Mouse (Mus musculus): ENCODE measurements around the gene Prep. TPM values are rescaled to one million over a fixed set of nuclear protein-coding genes. Genes with fewer than 3 reads are reported as not detected.

Prep gene
- total and polyA plus RNA-seq, 3 experiments, result 7.9 to 13.8 (median 12.1) TPM

- no peaks in the 10 kb centered on the region for H3K27me3 ChIP-seq (ENCODE audit: control insufficient read depth, insufficient read depth, low read length)
- H3K4me3 ChIP-seq, result no peak overlapping the region
- H3K27ac ChIP-seq, result peak overlapping the region; percentile 44
- 96% methylated on average over 8 of the region's 8 CpGs for WGBS
- H3K4me1 ChIP-seq (ENCODE audit: control insufficient read depth, insufficient read depth, low read length), result peaks cover 1% of the 10 kb centered on the region
- no peak overlapping the region for H3K9ac ChIP-seq (ENCODE audit: low read depth, low read length)
- no peak for DNase-seq
- TF ChIP-seq POLR2A (IDR thresholded peaks at IDR 0.05; ENCODE audit: insufficient read depth, low read depth, low read length) (no peak), CTCF (IDR thresholded peaks at IDR 0.05) (no peak), EP300 (IDR thresholded peaks at IDR 0.05; ENCODE audit: insufficient read depth, low read depth, low read length) (no peak)
- intact Hi-C loops (cut with DNase I), result no loop called here
- H3K36me3 ChIP-seq (ENCODE audit: control insufficient read depth, insufficient read depth, low read length), result peaks cover 3% of the 10 kb centered on the region; the same call in 1 of the 2 replicates
- H3K79me2 ChIP-seq (replicated peaks; ENCODE audit: control insufficient read depth, insufficient read depth, low read length), result no peaks in the 10 kb centered on the region
Measured at GRCm38 (mm10) chr10:45109041-45109440, 42.0 kb downstream of the Prep start.

- Histone ChIP-seq H3K4me1 (ENCODE audit: control insufficient read depth, insufficient read depth, low read length) (no peaks in the 10 kb centered on the region), H3K36me3 (ENCODE audit: control insufficient read depth, insufficient read depth, low read length) (peaks cover 3% of the 10 kb centered on the region; the same call in 1 of the 2 replicates), H3K27ac (peak overlapping the region; percentile 61), H3K4me3 (no peak overlapping the region), H3K27me3 (ENCODE audit: control insufficient read depth, insufficient read depth, low read length) (no peaks in the 10 kb centered on the region), H3K79me2 (replicated peaks; ENCODE audit: control insufficient read depth, insufficient read depth, low read length) (no peaks in the 10 kb centered on the region), H3K9ac (ENCODE audit: low read depth, low read length) (no peak overlapping the region)
- TF ChIP-seq POLR2A (IDR thresholded peaks at IDR 0.05; ENCODE audit: insufficient read depth, low read depth, low read length), result no peak
- TF ChIP-seq EP300 (IDR thresholded peaks at IDR 0.05; ENCODE audit: insufficient read depth, low read depth, low read length), result no peak
- TF ChIP-seq CTCF (IDR thresholded peaks at IDR 0.05), result no peak
- DNase-seq, result no peak
- WGBS, result 71% methylated on average over 6 of the region's 6 CpGs
- intact Hi-C loops (cut with DNase I), result loop anchor here (5.0 kb wide), 2 partner anchors 72 to 262 kb away; no protein-coding TSS in a partner anchor
Measured at GRCm38 (mm10) chr10:45109974-45110373, 43.0 kb downstream of the Prep start.

DNA sequence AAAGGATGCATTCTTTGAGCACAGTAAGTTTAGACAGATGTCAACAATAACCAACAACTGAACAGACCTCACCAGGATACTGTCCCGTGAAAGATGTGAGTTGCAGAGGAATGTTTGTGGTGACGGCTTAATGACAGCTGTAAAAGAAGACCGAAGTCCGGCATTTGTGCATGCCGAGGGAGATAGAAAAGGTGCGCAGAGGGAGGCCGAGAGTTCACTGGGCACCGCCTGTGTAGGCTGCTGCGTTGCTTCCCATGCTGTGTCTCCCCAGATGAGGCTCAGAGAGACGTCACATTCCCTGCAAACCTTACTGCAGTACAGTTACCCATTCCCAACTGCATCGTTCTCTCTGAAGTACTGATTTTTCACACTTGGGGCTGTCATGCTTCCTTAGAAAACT is 45.9 kb downstream of the Prep start:
- TF ChIP-seq EP300 (IDR thresholded peaks at IDR 0.05; ENCODE audit: insufficient read depth, low read depth, low read length), result no peak
- TF ChIP-seq POLR2A (IDR thresholded peaks at IDR 0.05; ENCODE audit: insufficient read depth, low read depth, low read length), result no peak
- no peak for TF ChIP-seq CTCF (IDR thresholded peaks at IDR 0.05)
- no peaks in the 10 kb centered on the region for H3K79me2 ChIP-seq (replicated peaks; ENCODE audit: control insufficient read depth, insufficient read depth, low read length)
- DNase-seq, result no peak
- peaks cover 3% of the 10 kb centered on the region; the same call in 1 of the 2 replicates for H3K36me3 ChIP-seq (ENCODE audit: control insufficient read depth, insufficient read depth, low read length)
- H3K27ac ChIP-seq, result no peak overlapping the region
- 81% methylated on average over 11 of the region's 11 CpGs for WGBS
- H3K27me3 ChIP-seq (ENCODE audit: control insufficient read depth, insufficient read depth, low read length), result no peaks in the 10 kb centered on the region
- H3K4me3 ChIP-seq, result no peak overlapping the region
- H3K4me1 ChIP-seq (ENCODE audit: control insufficient read depth, insufficient read depth, low read length), result no peaks in the 10 kb centered on the region
- intact Hi-C loops (cut with DNase I), result loop anchor here (5.0 kb wide), 2 partner anchors 69 to 259 kb away; no protein-coding TSS in a partner anchor
- H3K9ac ChIP-seq (ENCODE audit: low read depth, low read length), result no peak overlapping the region

DNA sequence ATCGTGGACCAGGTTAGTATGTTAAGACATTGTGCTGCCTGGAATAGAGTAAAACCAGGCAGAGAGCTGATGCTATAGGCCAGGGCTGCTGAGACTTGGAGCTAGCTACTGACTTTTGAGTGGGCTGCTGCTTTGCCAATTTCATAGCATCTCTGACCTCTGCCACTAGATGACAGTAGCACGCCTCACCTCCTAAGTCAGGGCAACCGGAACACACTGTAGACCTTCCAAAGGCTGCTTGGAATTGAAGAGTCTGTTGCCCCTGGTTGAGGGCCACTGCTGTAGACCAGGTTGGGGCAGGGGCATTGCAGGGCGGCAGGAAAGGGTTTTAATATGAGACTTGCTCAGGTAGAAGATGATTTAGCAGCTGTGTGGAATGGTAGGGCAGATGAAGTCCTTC is 47.5 kb downstream of the Prep start:
- Histone ChIP-seq H3K9ac (ENCODE audit: low read depth, low read length) (no peak overlapping the region), H3K4me1 (ENCODE audit: control insufficient read depth, insufficient read depth, low read length) (no peaks in the 10 kb centered on the region), H3K4me3 (no peak overlapping the region), H3K27ac (no peak overlapping the region), H3K27me3 (ENCODE audit: control insufficient read depth, insufficient read depth, low read length) (no peaks in the 10 kb centered on the region), H3K79me2 (replicated peaks; ENCODE audit: control insufficient read depth, insufficient read depth, low read length) (no peaks in the 10 kb centered on the region), H3K36me3 (ENCODE audit: control insufficient read depth, insufficient read depth, low read length) (peaks cover 3% of the 10 kb centered on the region; the same call in 1 of the 2 replicates)
- TF ChIP-seq EP300 (IDR thresholded peaks at IDR 0.05; ENCODE audit: insufficient read depth, low read depth, low read length) (peak; percentile 71; the same call in 1 of the 2 replicates), POLR2A (IDR thresholded peaks at IDR 0.05; ENCODE audit: insufficient read depth, low read depth, low read length) (no peak), CTCF (IDR thresholded peaks at IDR 0.05) (peak; percentile 78)
- intact Hi-C loops (cut with DNase I), result loop anchor here (2.0 to 5.0 kb wide), 3 partner anchors 18 to 258 kb away; no protein-coding TSS in a partner anchor
- DNase-seq, result no peak
- WGBS, result 72% methylated on average over 4 of the region's 4 CpGs

DNA sequence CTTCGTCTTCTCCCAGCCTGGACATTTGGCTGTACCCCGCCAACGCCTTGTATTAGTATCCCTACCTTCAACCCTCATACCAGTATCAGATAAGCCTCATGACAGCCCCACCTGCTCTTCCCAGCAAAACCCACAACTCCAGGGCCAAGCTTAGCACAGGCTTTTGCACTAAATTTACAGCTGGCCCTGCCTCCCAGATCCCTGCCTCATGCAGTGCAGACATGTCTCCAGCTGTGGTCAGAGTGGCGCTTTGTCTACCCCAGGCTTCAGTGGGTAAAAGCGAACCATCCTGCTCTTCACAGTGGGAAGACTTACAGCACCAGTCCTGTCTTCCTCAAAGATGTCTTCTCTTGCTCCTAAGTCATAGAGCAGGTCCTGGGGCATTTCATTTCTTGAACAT is 49.8 kb downstream of the Prep start:
- Histone ChIP-seq H3K9ac (ENCODE audit: low read depth, low read length) (no peak overlapping the region), H3K27me3 (ENCODE audit: control insufficient read depth, insufficient read depth, low read length) (no peaks in the 10 kb centered on the region), H3K27ac (peak overlapping the region; percentile 5; the same call in 1 of the 2 replicates), H3K36me3 (ENCODE audit: control insufficient read depth, insufficient read depth, low read length) (no peaks in the 10 kb centered on the region), H3K4me3 (no peak overlapping the region), H3K79me2 (replicated peaks; ENCODE audit: control insufficient read depth, insufficient read depth, low read length) (no peaks in the 10 kb centered on the region), H3K4me1 (ENCODE audit: control insufficient read depth, insufficient read depth, low read length) (no peaks in the 10 kb centered on the region)
- DNase-seq, result no peak
- 96% methylated on average over 5 of the region's 5 CpGs for WGBS
- TF ChIP-seq EP300 (IDR thresholded peaks at IDR 0.05; ENCODE audit: insufficient read depth, low read depth, low read length), result no peak
- TF ChIP-seq POLR2A (IDR thresholded peaks at IDR 0.05; ENCODE audit: insufficient read depth, low read depth, low read length), result no peak
- no peak for TF ChIP-seq CTCF (IDR thresholded peaks at IDR 0.05)
- intact Hi-C loops (cut with DNase I), result loop anchor here (5.0 kb wide), 1 partner anchor 240 kb away; no protein-coding TSS in a partner anchor

- peak in 1 of 2 experiments; percentile 57 for DNase-seq
- Histone ChIP-seq H3K27ac (peak overlapping the region; percentile 34), H3K79me2 (replicated peaks; ENCODE audit: control insufficient read depth, insufficient read depth, low read length) (no peaks in the 10 kb centered on the region), H3K9ac (ENCODE audit: low read depth, low read length) (no peak overlapping the region), H3K27me3 (ENCODE audit: control insufficient read depth, insufficient read depth, low read length) (no peaks in the 10 kb centered on the region), H3K4me3 (no peak overlapping the region), H3K4me1 (ENCODE audit: control insufficient read depth, insufficient read depth, low read length) (peaks cover 7% of the 10 kb centered on the region; the same call in 1 of the 2 replicates), H3K36me3 (ENCODE audit: control insufficient read depth, insufficient read depth, low read length) (no peaks in the 10 kb centered on the region)
- WGBS, result 76% methylated on average over 8 of the region's 8 CpGs
- TF ChIP-seq CTCF (IDR thresholded peaks at IDR 0.05), result no peak
- TF ChIP-seq POLR2A (IDR thresholded peaks at IDR 0.05; ENCODE audit: insufficient read depth, low read depth, low read length), result no peak
- no peak for TF ChIP-seq EP300 (IDR thresholded peaks at IDR 0.05; ENCODE audit: insufficient read depth, low read depth, low read length)
- intact Hi-C loops (cut with DNase I), result loop anchor here (5.0 kb wide), 1 partner anchor 239 kb away; no protein-coding TSS in a partner anchor
Measured at GRCm38 (mm10) chr10:45118389-45118788, 51.4 kb downstream of the Prep start.

Measured in heart, adult 2 months (tissue).